Mouse (Mus musculus): ENCODE data around the gene Olfr1358. TPM values are rescaled to one million over a fixed set of nuclear protein-coding genes. Genes with fewer than 3 reads are reported as not detected.
"Not testable (repeated sequence)": the region's sequence is repeated elsewhere in the genome, so short reads cannot be mapped to it uniquely, and the experiment has no call there.

Olfr1358 gene
- polyA plus RNA-seq, 1 experiment from 2014 or later = not detected

DNA sequence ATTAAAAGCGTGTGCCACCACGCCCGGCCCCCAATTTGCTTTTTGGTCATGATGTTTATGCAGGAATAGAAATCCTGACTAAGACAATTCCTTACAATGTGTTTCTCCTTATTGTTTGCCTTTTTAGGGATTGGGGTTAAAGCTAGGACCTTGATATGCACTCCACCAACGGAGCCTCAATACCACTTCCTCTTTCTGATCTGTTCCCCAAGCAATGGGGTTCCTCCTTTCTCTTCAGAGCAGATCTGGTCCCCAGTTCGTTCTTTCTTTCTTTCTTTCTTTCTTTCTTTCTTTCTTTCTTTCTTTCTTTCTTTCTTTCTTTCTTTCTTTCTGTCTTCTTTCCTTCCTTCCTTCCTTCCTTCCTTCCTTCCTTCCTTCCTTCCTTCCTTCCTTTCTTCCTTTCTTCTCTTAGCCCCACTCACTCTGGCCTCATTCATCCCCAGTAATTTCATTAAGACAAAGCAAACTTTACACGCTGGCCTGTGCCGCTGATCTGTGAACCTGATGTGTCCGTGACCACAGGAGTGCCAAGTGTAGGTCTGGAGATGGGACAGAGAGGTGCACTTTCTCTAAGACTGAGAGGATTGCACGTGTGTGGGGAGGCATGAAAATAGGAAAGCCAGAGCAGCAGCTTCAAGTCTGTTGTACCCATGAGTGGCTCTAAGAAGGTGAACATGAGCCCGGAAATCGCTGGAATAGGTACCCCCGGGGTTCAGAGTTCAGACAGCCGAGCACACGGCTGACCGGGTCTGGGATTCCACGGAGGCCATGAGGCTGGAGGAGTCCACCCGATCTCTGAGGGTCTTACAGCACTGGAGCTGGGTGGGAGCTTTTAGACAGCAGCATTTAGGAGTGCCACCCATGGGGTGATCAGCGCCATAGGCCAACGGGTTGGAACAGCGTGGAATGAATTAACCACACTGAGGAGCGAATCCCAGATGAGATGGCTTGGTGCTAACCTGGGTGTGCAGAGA, 36.0 kb upstream of the Olfr1358 start:
- peak overlapping the region; percentile 50 for H3K4me3 ChIP-seq (ENCODE audit: low read depth, low read length)
- DNase-seq (ENCODE audit: low spot score) (no peak), ATAC-seq (replicated peaks; ENCODE audit: insufficient number of reproducible peaks, low FRiP score, low TSS enrichment, low read depth) (peak; percentile 53)
- WGBS = 34% methylated on average over 21 of the region's 21 CpGs
- no peak overlapping the region for H3K27ac ChIP-seq (replicated peaks; ENCODE audit: low read depth, low read length)
- no peaks in the 10 kb centered on the region; the same call in 1 of the 2 replicates for H3K4me1 ChIP-seq (ENCODE audit: control insufficient read depth, insufficient read depth, low read length)
- peak overlapping the region; percentile 59 for H3K9ac ChIP-seq (replicated peaks; ENCODE audit: low read length)
- H3K36me3 ChIP-seq (replicated peaks; ENCODE audit: control insufficient read depth, insufficient read depth, low read depth, low read length) = no peaks in the 10 kb centered on the region
- peaks cover 2% of the 10 kb centered on the region; the same call in 1 of the 2 replicates for H3K27me3 ChIP-seq (ENCODE audit: control insufficient read depth, insufficient read depth, low read length)
- H3K4me2 ChIP-seq (ENCODE audit: low read depth, low read length) = peak overlapping the region; percentile 88
- no peaks in the 10 kb centered on the region for H3K9me3 ChIP-seq (replicated peaks; ENCODE audit: control insufficient read depth, low read length)

- no peaks in the 10 kb centered on the region; the same call in 1 of the 2 replicates for H3K4me1 ChIP-seq (ENCODE audit: control insufficient read depth, insufficient read depth, low read length)
- H3K27me3 ChIP-seq (ENCODE audit: control insufficient read depth, insufficient read depth, low read length) = peaks cover 4% of the 10 kb centered on the region; the same call in 1 of the 2 replicates
- no peaks in the 10 kb centered on the region for H3K36me3 ChIP-seq (replicated peaks; ENCODE audit: control insufficient read depth, insufficient read depth, low read depth, low read length)
- DNase-seq (ENCODE audit: low spot score) (peak; percentile 87), ATAC-seq (replicated peaks; ENCODE audit: insufficient number of reproducible peaks, low FRiP score, low TSS enrichment, low read depth) (peak; percentile 93)
- WGBS = under 1% methylated on average over 35 of the region's 35 CpGs
- no peak overlapping the region for H3K27ac ChIP-seq (replicated peaks; ENCODE audit: low read depth, low read length)
- peak overlapping the region; percentile 88 for H3K4me2 ChIP-seq (ENCODE audit: low read depth, low read length)
- H3K4me3 ChIP-seq (ENCODE audit: low read depth, low read length) = peak overlapping the region; percentile 50
- H3K9ac ChIP-seq (replicated peaks; ENCODE audit: low read length) = peak overlapping the region; percentile 59
- H3K9me3 ChIP-seq (replicated peaks; ENCODE audit: control insufficient read depth, low read length) = no peaks in the 10 kb centered on the region
Measured at GRCm38 (mm10) chr10:78481928-78482499, 35.2 kb upstream of the Olfr1358 start.

DNA sequence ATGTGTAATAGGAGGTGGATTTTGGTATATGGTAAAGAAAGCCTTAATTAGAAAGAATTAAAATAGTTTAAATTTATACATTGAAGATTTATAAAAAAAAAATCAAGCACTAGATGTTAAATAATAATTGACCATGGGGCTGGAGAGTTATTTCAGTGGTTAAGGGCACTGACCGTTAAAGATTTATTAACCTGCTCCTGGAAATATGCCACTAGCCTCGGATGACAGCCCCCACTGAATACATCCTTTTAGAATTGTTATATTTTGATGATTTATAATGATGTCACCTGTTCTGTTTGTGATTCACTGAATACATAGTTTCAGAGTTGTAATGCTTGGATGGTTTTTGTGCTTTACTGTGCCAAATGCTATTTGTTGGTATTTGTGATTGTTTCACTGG, 31.9 kb upstream of the Olfr1358 start:
- WGBS = 74% methylated on average over 2 of the region's 2 CpGs
- H3K36me3 ChIP-seq (replicated peaks; ENCODE audit: control insufficient read depth, insufficient read depth, low read depth, low read length); H3K4me2 ChIP-seq (ENCODE audit: low read depth, low read length); DNase-seq (ENCODE audit: low spot score); H3K27ac ChIP-seq (replicated peaks; ENCODE audit: low read depth, low read length); H3K9me3 ChIP-seq (replicated peaks; ENCODE audit: control insufficient read depth, low read length); ATAC-seq (replicated peaks; ENCODE audit: insufficient number of reproducible peaks, low FRiP score, low TSS enrichment, low read depth); H3K9ac ChIP-seq (replicated peaks; ENCODE audit: low read length); H3K4me3 ChIP-seq (ENCODE audit: low read depth, low read length); H3K27me3 ChIP-seq (ENCODE audit: control insufficient read depth, insufficient read depth, low read length); H3K4me1 ChIP-seq (ENCODE audit: control insufficient read depth, insufficient read depth, low read length): not testable (repeated sequence)

GRCm38 (mm10) chr10:78486871-78487270, 30.4 kb upstream of the Olfr1358 start:
- no peak overlapping the region for H3K4me3 ChIP-seq (ENCODE audit: low read depth, low read length)
- H3K9ac ChIP-seq (replicated peaks; ENCODE audit: low read length) = no peak overlapping the region
- no peaks in the 10 kb centered on the region for H3K4me1 ChIP-seq (ENCODE audit: control insufficient read depth, insufficient read depth, low read length)
- ATAC-seq (replicated peaks; ENCODE audit: insufficient number of reproducible peaks, low FRiP score, low TSS enrichment, low read depth) = no peak
- no peak overlapping the region for H3K27ac ChIP-seq (replicated peaks; ENCODE audit: low read depth, low read length)
- H3K4me2 ChIP-seq (ENCODE audit: low read depth, low read length) = no peak overlapping the region
- no peaks in the 10 kb centered on the region for H3K9me3 ChIP-seq (replicated peaks; ENCODE audit: control insufficient read depth, low read length)
- DNase-seq (ENCODE audit: low spot score) = no peak
- WGBS = 72% methylated on average over 5 of the region's 5 CpGs
- H3K36me3 ChIP-seq (replicated peaks; ENCODE audit: control insufficient read depth, insufficient read depth, low read depth, low read length) = no peaks in the 10 kb centered on the region
- peaks cover 2% of the 10 kb centered on the region; the same call in 1 of the 2 replicates for H3K27me3 ChIP-seq (ENCODE audit: control insufficient read depth, insufficient read depth, low read length)

- H3K4me2 ChIP-seq (ENCODE audit: low read depth, low read length) = peak overlapping the region; percentile 32
- 9% methylated on average over 26 of the region's 26 CpGs for WGBS
- DNase-seq (ENCODE audit: low spot score) (peak; percentile 87), ATAC-seq (replicated peaks; ENCODE audit: insufficient number of reproducible peaks, low FRiP score, low TSS enrichment, low read depth) (peak; percentile 78)
- H3K36me3 ChIP-seq (replicated peaks; ENCODE audit: control insufficient read depth, insufficient read depth, low read depth, low read length) = no peaks in the 10 kb centered on the region
- H3K9me3 ChIP-seq (replicated peaks; ENCODE audit: control insufficient read depth, low read length) = no peaks in the 10 kb centered on the region
- peaks cover 2% of the 10 kb centered on the region; the same call in 1 of the 2 replicates for H3K27me3 ChIP-seq (ENCODE audit: control insufficient read depth, insufficient read depth, low read length)
- no peaks in the 10 kb centered on the region for H3K4me1 ChIP-seq (ENCODE audit: control insufficient read depth, insufficient read depth, low read length)
- H3K4me3 ChIP-seq (ENCODE audit: low read depth, low read length) = 0 out of 2 replicates have a peak overlapping the region, but pooled peaks have one; percentile 12
- no peak overlapping the region for H3K9ac ChIP-seq (replicated peaks; ENCODE audit: low read length)
- no peak overlapping the region for H3K27ac ChIP-seq (replicated peaks; ENCODE audit: low read depth, low read length)
Measured at GRCm38 (mm10) chr10:78487431-78488086, 29.7 kb upstream of the Olfr1358 start.

GRCm38 (mm10) chr10:78502986-78503733, 14.1 kb upstream of the Olfr1358 start:
- Histone ChIP-seq H3K4me1 (ENCODE audit: control insufficient read depth, insufficient read depth, low read length) (no peaks in the 10 kb centered on the region), H3K9ac (replicated peaks; ENCODE audit: low read length) (no peak overlapping the region), H3K27ac (replicated peaks; ENCODE audit: low read depth, low read length) (no peak overlapping the region), H3K9me3 (replicated peaks; ENCODE audit: control insufficient read depth, low read length) (0 out of 2 replicates have a peak, but pooled peaks cover 2% of the 10 kb centered on the region), H3K36me3 (replicated peaks; ENCODE audit: control insufficient read depth, insufficient read depth, low read depth, low read length) (no peaks in the 10 kb centered on the region), H3K4me3 (ENCODE audit: low read depth, low read length) (no peak overlapping the region), H3K4me2 (ENCODE audit: low read depth, low read length) (no peak overlapping the region), H3K27me3 (ENCODE audit: control insufficient read depth, insufficient read depth, low read length) (no peaks in the 10 kb centered on the region)
- no peak for ATAC-seq (replicated peaks; ENCODE audit: insufficient number of reproducible peaks, low FRiP score, low TSS enrichment, low read depth)
- 79% methylated on average over 6 of the region's 6 CpGs for WGBS
- no peak for DNase-seq (ENCODE audit: low spot score)

DNA sequence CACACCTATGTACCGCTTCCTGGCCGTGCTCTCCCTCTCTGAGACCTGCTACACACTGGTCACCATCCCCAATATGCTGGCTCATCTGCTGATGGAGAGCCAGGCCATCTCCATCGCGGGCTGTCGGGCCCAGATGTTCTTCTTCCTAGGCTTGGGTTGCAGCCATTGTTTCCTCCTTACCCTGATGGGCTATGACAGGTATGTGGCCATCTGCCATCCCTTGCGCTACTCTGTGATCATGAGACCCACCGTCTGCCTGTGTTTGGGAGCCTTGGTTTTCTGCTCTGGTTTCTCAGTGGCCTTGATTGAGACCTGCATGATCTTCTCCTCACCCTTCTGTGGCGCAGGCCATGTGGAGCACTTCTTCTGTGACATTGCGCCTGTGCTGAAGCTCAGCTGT, 2.6 kb downstream of the Olfr1358 start:
- 87% methylated on average over 9 of the region's 9 CpGs for WGBS

More for the DNA sequence above, 2.6 kb downstream of the Olfr1358 start:
- ATAC-seq (replicated peaks; ENCODE audit: insufficient number of reproducible peaks, low FRiP score, low TSS enrichment, low read depth) (no peak), DNase-seq (ENCODE audit: low spot score) (no peak)
- no peaks in the 10 kb centered on the region for H3K9me3 ChIP-seq (replicated peaks; ENCODE audit: control insufficient read depth, low read length)
- no peak overlapping the region for H3K4me3 ChIP-seq (ENCODE audit: low read depth, low read length)
- H3K4me2 ChIP-seq (ENCODE audit: low read depth, low read length) = no peak overlapping the region
- no peaks in the 10 kb centered on the region for H3K36me3 ChIP-seq (replicated peaks; ENCODE audit: control insufficient read depth, insufficient read depth, low read depth, low read length)
- H3K9ac ChIP-seq (replicated peaks; ENCODE audit: low read length) = no peak overlapping the region
- H3K27ac ChIP-seq (replicated peaks; ENCODE audit: low read depth, low read length) = no peak overlapping the region
- no peaks in the 10 kb centered on the region for H3K27me3 ChIP-seq (ENCODE audit: control insufficient read depth, insufficient read depth, low read length)
- H3K4me1 ChIP-seq (ENCODE audit: control insufficient read depth, insufficient read depth, low read length) = no peaks in the 10 kb centered on the region

Measured in embryonic facial prominence, embryonic 11.5 days (tissue).